Mouse (Mus musculus): ENCODE data around the gene Fzd4. TPM values are rescaled to one million over a fixed set of nuclear protein-coding genes. Genes with fewer than 3 reads are reported as not detected.

Fzd4 gene
- polyA plus RNA-seq, 1 experiment from 2014 or later, result 12.8 TPM

- Histone ChIP-seq H3K4me3 (replicated peaks) (no peak overlapping the region), H3K9me3 (no peaks in the 10 kb centered on the region), H3K27ac (peak overlapping the region; percentile 37), H3K9ac (no peak overlapping the region), H3K36me3 (no peaks in the 10 kb centered on the region), H3K4me1 (peaks cover 17% of the 10 kb centered on the region), H3K4me2 (no peak overlapping the region), H3K27me3 (replicated peaks) (no peaks in the 10 kb centered on the region)
- 26% methylated on average over 3 of the region's 3 CpGs for WGBS
- no peak for ATAC-seq (ENCODE audit: insufficient read depth, low FRiP score, low read depth)
These were observed 15.2 kb upstream of the Fzd4 start for GRCm38 (mm10) chr7:89388981-89389380.

DNA sequence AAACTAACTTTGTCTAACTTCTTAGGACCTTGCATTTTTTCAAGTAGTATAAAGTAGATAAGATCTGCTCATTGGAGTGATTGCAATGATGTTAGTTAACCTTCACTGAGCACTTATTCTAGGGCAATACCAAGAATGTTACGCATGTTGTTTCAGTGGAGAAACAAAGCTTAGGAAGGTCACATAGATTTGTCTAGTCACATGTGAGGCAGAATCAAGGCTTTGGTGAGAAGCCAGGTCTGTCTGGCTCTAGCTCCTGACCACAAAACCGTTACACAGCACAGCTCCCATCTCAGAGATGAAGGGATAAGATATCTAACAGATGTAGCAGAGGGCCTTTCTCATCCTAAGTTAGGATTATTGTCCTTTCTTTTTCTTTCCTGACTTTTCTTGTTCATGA lies 13.5 kb upstream of the Fzd4 start:
- Histone ChIP-seq H3K27ac (no peak overlapping the region), H3K36me3 (no peaks in the 10 kb centered on the region), H3K9ac (no peak overlapping the region), H3K9me3 (no peaks in the 10 kb centered on the region), H3K4me2 (no peak overlapping the region), H3K4me3 (replicated peaks) (no peak overlapping the region), H3K4me1 (peaks cover 17% of the 10 kb centered on the region), H3K27me3 (replicated peaks) (no peaks in the 10 kb centered on the region)
- WGBS, result 61% methylated on average over 2 of the region's 2 CpGs
- no peak for ATAC-seq (ENCODE audit: insufficient read depth, low FRiP score, low read depth)

DNA sequence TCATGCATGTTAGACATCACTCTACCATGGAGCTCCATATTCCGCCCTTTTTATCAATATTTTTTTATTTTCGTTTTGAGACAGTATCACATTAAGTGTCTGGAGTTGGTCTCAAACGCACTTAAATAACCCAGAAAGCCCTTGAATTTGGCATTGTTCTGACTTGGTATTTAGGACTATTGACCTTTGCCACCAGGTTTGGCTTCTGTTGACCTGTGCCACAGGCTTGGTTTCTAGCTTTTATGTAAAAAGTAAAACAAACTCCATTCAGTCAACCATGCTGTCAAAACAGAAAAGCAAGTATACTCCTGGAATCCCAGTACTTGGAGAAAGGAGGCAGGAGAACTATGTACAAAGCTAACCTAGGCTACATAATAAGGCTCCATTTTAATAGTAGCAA lies 12.9 kb upstream of the Fzd4 start:
- H3K4me1 ChIP-seq, result peaks cover 16% of the 10 kb centered on the region
- peak overlapping the region; percentile 49; the same call in 1 of the 2 replicates for H3K27ac ChIP-seq
- no peak for ATAC-seq (ENCODE audit: insufficient read depth, low FRiP score, low read depth)
- no peaks in the 10 kb centered on the region for H3K27me3 ChIP-seq (replicated peaks)
- H3K36me3 ChIP-seq, result no peaks in the 10 kb centered on the region
- no peak overlapping the region for H3K4me2 ChIP-seq
- WGBS, result 86% methylated on average over 3 of the region's 3 CpGs
- no peak overlapping the region for H3K9ac ChIP-seq
- H3K9me3 ChIP-seq, result no peaks in the 10 kb centered on the region
- H3K4me3 ChIP-seq (replicated peaks), result no peak overlapping the region

- Histone ChIP-seq H3K27me3 (replicated peaks) (no peaks in the 10 kb centered on the region), H3K4me3 (replicated peaks) (no peak overlapping the region), H3K36me3 (no peaks in the 10 kb centered on the region), H3K4me1 (peaks cover 15% of the 10 kb centered on the region), H3K9ac (no peak overlapping the region), H3K4me2 (no peak overlapping the region), H3K9me3 (no peaks in the 10 kb centered on the region), H3K27ac (peak overlapping the region; percentile 49; the same call in 1 of the 2 replicates)
- WGBS, result 64% methylated on average over 4 of the region's 4 CpGs
- peak; percentile 92 for ATAC-seq (ENCODE audit: insufficient read depth, low FRiP score, low read depth)
These were observed 12.3 kb upstream of the Fzd4 start for GRCm38 (mm10) chr7:89391831-89392230.

DNA sequence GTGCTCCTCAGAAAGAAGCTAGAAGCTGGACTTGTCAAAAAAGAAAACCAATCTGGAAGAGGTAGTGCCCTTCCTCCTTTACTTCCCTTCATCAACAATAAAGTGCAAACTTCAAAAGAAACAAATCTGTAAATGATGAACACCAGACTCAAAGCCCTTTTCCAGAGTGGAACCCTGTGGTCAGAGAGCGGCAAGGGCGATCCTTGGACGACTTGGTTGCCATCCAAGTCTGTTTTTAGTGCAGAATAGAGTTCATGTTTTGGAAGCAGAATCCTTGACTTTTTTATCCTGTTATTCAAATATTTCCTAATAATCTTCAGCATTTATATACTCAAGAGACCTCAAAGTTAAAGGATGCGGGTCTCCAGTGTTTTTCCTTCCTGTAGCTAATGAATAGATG lies 11.8 kb upstream of the Fzd4 start:
- WGBS, result 72% methylated on average over 4 of the region's 4 CpGs
- H3K9ac ChIP-seq, result no peak overlapping the region

DNA sequence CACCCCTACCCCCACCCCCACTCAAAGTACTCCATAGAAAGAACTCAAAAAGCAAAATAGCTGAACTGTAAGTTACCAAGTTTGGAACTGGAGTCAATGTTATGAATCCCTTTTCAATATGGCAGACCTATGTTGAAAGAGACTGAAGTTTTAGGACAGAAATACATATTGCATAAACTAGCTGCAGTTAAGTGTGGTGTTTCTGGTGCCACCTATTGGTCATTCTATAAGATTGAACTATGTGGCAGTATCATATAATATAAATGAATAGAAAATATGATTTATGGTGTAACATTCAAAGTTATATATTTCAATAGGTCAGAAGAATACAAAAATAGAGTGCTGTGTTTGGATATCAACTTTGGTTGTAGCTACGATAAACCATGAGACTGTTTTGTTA lies 11.3 kb upstream of the Fzd4 start:
- 98% methylated on average over 1 of the region's 1 CpGs for WGBS
- no peaks in the 10 kb centered on the region for H3K9me3 ChIP-seq
- no peak overlapping the region for H3K9ac ChIP-seq
- no peak for ATAC-seq (ENCODE audit: insufficient read depth, low FRiP score, low read depth)
- H3K4me3 ChIP-seq (replicated peaks), result no peak overlapping the region
- peaks cover 12% of the 10 kb centered on the region; the same call in 1 of the 2 replicates for H3K4me1 ChIP-seq
- H3K36me3 ChIP-seq, result no peaks in the 10 kb centered on the region
- H3K4me2 ChIP-seq, result no peak overlapping the region
- H3K27ac ChIP-seq, result no peak overlapping the region
- H3K27me3 ChIP-seq (replicated peaks), result no peaks in the 10 kb centered on the region

More for the DNA sequence above, 11.8 kb upstream of the Fzd4 start:
- Histone ChIP-seq H3K27me3 (replicated peaks) (no peaks in the 10 kb centered on the region), H3K9me3 (no peaks in the 10 kb centered on the region), H3K36me3 (no peaks in the 10 kb centered on the region), H3K4me3 (replicated peaks) (no peak overlapping the region), H3K4me1 (peaks cover 14% of the 10 kb centered on the region), H3K4me2 (no peak overlapping the region), H3K27ac (no peak overlapping the region)
- ATAC-seq (ENCODE audit: insufficient read depth, low FRiP score, low read depth), result no peak

DNA sequence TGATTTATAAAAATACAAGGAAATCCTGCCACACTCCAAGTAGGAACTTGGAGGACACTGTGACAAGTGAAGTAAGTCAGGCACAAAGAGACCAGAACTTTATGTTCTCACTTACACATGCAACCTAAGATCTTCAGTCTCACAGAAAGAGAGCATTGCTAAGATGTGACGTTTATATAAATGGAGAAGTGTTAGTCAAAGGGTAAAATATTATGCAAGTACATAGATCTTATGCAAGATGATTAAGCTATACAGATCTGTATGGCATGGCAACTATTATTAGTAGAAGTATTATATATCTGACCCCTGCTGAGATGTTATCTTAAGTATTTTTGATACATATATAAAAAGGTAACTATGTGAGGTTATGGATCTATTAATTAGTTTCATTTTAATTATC lies 8.8 kb upstream of the Fzd4 start:
- H3K9me3 ChIP-seq, result no peaks in the 10 kb centered on the region
- H3K4me2 ChIP-seq, result no peak overlapping the region
- no peak overlapping the region for H3K4me3 ChIP-seq (replicated peaks)
- H3K27ac ChIP-seq, result no peak overlapping the region
- peaks cover 5% of the 10 kb centered on the region; the same call in 1 of the 2 replicates for H3K4me1 ChIP-seq
- no peak for ATAC-seq (ENCODE audit: insufficient read depth, low FRiP score, low read depth)
- no peak overlapping the region for H3K9ac ChIP-seq
- WGBS, result 73% methylated on average over 1 of the region's 1 CpGs
- H3K27me3 ChIP-seq (replicated peaks), result no peaks in the 10 kb centered on the region
- H3K36me3 ChIP-seq, result no peaks in the 10 kb centered on the region

GRCm38 (mm10) chr7:89396386-89396785 lies 7.8 kb upstream of the Fzd4 start:
- no peaks in the 10 kb centered on the region for H3K9me3 ChIP-seq
- H3K4me2 ChIP-seq, result no peak overlapping the region
- no peak overlapping the region for H3K4me3 ChIP-seq (replicated peaks)
- ATAC-seq (ENCODE audit: insufficient read depth, low FRiP score, low read depth), result no peak
- H3K27me3 ChIP-seq (replicated peaks), result no peaks in the 10 kb centered on the region
- 76% methylated on average over 8 of the region's 8 CpGs for WGBS
- H3K27ac ChIP-seq, result no peak overlapping the region
- H3K4me1 ChIP-seq, result no peaks in the 10 kb centered on the region
- no peak overlapping the region for H3K9ac ChIP-seq
- H3K36me3 ChIP-seq, result no peaks in the 10 kb centered on the region

DNA sequence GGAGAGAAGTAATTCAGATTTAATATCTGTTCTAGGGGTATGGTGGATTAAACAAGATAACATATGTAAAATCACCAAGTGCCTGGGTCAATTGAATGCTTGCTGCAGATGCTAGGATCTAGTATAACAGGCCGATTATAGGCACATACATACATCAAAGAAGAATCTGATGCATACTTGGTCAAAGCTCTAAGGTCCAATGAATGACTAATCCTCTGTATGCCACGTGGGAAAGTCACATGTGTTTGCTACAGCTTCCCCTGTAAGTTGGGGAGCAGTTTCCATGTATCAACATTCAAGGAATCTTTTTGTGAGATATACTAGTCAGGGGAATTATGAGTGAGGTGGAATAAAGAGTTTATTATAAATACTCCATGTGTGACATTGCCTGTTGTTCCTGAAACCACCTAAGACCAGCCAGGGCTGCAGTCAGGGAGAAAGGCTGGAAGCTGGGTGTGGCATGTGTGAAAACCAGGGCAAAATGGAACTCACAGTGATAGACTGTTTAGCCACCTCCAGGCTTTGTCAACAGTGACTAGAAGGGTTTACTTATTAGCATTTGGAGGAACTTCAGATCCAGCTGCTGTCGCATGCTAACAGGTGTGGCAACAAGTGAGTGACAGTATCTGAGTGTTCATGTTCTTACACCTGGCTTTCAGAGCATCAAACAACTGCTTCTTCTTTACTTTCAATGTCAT lies 6.2 kb upstream of the Fzd4 start:
- no peaks in the 10 kb centered on the region for H3K4me1 ChIP-seq
- peak; percentile 54; the same call in 1 of the 2 replicates for ATAC-seq (ENCODE audit: insufficient read depth, low FRiP score, low read depth)
- no peak overlapping the region for H3K4me3 ChIP-seq (replicated peaks)
- H3K4me2 ChIP-seq, result no peak overlapping the region
- 0 out of 2 replicates have a peak overlapping the region, but pooled peaks have one; percentile 16 for H3K27ac ChIP-seq
- no peak overlapping the region for H3K9ac ChIP-seq
- no peaks in the 10 kb centered on the region for H3K27me3 ChIP-seq (replicated peaks)
- no peaks in the 10 kb centered on the region for H3K9me3 ChIP-seq
- 62% methylated on average over 3 of the region's 3 CpGs for WGBS
- no peaks in the 10 kb centered on the region for H3K36me3 ChIP-seq

DNA sequence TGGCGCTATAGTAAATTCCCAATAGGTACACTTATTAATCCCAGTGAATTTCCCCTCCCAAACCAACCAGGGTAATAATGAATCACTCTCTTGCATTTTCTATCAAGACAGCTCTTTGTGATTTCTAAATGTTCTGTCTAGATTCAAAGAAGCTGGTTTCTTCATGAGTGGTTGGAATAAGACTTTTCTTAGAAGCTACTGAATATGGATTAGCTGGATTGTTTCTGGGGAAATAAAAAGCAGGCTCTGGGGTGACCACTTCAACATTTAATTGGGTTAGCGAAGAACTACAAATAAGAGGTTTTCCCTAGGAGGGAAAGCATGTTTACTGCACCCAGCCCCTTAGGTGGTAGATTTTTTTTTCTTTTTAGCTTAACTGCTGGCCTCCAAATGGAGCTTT lies 3.4 kb upstream of the Fzd4 start:
- WGBS, result 95% methylated on average over 2 of the region's 2 CpGs
- H3K27ac ChIP-seq, result no peak overlapping the region
- ATAC-seq (ENCODE audit: insufficient read depth, low FRiP score, low read depth), result no peak

DNA sequence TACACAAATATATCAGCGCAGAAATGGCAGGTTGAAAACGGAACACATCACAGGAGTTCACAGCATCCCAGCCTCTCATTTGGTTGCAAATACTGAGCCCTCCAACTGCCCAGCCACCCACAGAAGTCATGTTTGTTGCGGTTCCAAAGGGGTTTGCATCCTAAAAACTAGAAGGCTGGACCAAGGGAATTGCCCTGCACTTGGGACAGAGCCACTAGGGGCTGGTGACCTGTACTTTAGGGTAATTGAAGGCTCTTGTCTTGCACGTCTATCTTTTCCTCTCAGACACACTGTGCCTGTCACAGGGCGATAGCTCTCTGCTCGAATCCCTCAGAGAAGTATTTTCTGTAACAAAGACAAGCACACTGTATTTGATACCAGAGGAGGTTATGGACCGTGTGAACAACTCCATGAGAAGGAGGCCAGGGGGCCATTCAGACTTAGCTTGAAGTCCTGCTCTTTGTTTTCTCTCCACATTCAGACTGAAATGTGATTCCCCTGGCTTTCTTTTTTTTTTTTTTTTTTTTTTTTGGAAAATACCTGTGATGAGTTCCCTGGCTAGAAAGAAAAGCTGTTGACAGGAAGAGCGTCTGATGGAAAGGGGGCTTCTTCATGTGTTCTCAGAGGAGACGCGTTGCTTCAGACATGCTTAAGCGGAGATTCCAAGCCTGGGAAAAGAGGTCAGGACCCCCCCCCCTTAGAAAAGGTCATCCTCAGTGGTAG lies 2.9 kb upstream of the Fzd4 start:
- H3K4me3 ChIP-seq (replicated peaks), result no peak overlapping the region
- no peak overlapping the region for H3K27ac ChIP-seq
- no peaks in the 10 kb centered on the region for H3K27me3 ChIP-seq (replicated peaks)
- H3K36me3 ChIP-seq, result no peaks in the 10 kb centered on the region
- H3K4me1 ChIP-seq, result no peaks in the 10 kb centered on the region
- WGBS, result 64% methylated on average over 11 of the region's 11 CpGs
- H3K9ac ChIP-seq, result no peak overlapping the region
- ATAC-seq (ENCODE audit: insufficient read depth, low FRiP score, low read depth), result no peak
- H3K4me2 ChIP-seq, result 0 out of 2 replicates have a peak overlapping the region, but pooled peaks have one; percentile 0
- H3K9me3 ChIP-seq, result no peaks in the 10 kb centered on the region

More for the DNA sequence above, 3.4 kb upstream of the Fzd4 start:
- Histone ChIP-seq H3K4me2 (no peak overlapping the region), H3K4me1 (no peaks in the 10 kb centered on the region), H3K27me3 (replicated peaks) (no peaks in the 10 kb centered on the region), H3K4me3 (replicated peaks) (no peak overlapping the region), H3K36me3 (no peaks in the 10 kb centered on the region), H3K9me3 (no peaks in the 10 kb centered on the region), H3K9ac (no peak overlapping the region)

GRCm38 (mm10) chr7:89401936-89402335 lies 2.2 kb upstream of the Fzd4 start:
- ATAC-seq (ENCODE audit: insufficient read depth, low FRiP score, low read depth), result no peak
- Histone ChIP-seq H3K4me1 (peaks cover 2% of the 10 kb centered on the region), H3K27ac (no peak overlapping the region), H3K4me3 (replicated peaks) (no peak overlapping the region), H3K9me3 (no peaks in the 10 kb centered on the region), H3K4me2 (0 out of 2 replicates have a peak overlapping the region, but pooled peaks have one; percentile 0), H3K36me3 (no peaks in the 10 kb centered on the region), H3K9ac (no peak overlapping the region), H3K27me3 (replicated peaks) (no peaks in the 10 kb centered on the region)
- 70% methylated on average over 3 of the region's 3 CpGs for WGBS

Data from stomach, embryonic 15.5 days (tissue).